Mouse (Mus musculus) hematopoietic stem cell, adult 5-6 weeks (primary cell): Measurements from ENCODE around the gene Cep131. TPM values are rescaled to one million over a fixed set of nuclear protein-coding genes. Genes with fewer than 3 reads are reported as not detected.

ENCODE experiments used
- ATAC-seq, 2 experiments: fragments of 125-278 bp in 1 of 2; replicated peaks in 1 of 2; 2 replicates each; pipeline ENCODE4 v1.8.0; 2016 to 2017; ENCODE audit warnings: inconsistent platforms in 2 of 2, mild to moderate bottlenecking in 2 of 2, moderate number of reproducible peaks in 2 of 2, low read depth in 1 of 2, moderate TSS enrichment in 1 of 2; ENCODE audit not compliant: low FRiP score in 2 of 2, poor library complexity in 2 of 2, severe bottlenecking in 2 of 2, insufficient read depth in 1 of 2, low TSS enrichment in 1 of 2
- total RNA-seq: library from RNA; stranded (forward); fragments of 172-1452, 232-1000 nt; gene quantifications from 2 replicates; pipeline ENCODE4 v1.2.3, GENCODE M21; 2017

The Cep131 gene
- total RNA-seq, 1 experiment from 2014 or later, result 25.5 TPM

DNA sequence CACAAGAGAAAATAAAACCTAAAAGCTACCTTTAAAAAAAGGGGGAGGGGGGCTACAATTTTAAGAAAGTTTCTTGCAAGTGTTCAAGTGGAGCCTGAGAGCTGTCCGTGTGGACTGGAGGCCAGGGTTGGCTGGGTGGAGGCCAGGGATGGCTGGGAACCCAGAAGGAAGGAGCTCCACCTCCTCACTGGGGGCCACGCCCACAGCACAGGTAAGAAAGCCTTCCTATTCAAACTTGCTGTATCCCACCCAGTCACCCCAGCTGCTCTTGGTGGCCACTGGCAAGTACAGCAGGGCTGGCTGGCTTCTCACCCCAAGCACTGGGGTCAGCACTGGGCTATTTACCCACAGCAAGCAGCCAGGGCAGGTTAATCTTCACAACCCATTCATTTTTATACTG is 20.4 kb upstream of the Cep131 start:
- no peak for ATAC-seq

DNA sequence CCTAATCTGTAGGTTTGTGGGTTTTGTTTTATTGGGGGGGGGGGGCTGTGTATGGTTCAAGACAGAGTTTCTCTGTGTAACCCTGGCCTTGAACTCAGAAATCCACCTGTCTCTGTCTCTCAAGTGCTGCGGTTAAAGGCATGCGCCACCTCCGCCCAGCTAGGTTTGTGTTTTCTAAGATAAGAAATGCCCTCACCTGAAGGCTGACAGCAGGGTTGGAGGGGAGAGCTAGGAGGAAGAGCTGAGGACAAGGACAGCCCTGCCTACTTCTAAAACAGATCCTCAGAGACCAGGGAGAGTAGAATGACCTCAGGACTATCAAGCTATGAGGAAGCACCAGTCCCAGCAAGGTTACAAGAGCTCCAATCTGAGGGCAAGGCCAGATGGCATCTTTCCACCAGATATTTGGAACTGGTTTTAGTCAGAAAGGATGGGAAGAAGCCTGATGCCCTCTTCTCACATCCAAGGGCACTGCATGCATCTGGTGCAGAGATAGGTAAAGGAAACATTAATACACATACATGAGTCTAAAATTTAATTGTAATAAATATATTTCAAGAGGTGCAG is 16.9 kb upstream of the Cep131 start:
- no peak for ATAC-seq

DNA sequence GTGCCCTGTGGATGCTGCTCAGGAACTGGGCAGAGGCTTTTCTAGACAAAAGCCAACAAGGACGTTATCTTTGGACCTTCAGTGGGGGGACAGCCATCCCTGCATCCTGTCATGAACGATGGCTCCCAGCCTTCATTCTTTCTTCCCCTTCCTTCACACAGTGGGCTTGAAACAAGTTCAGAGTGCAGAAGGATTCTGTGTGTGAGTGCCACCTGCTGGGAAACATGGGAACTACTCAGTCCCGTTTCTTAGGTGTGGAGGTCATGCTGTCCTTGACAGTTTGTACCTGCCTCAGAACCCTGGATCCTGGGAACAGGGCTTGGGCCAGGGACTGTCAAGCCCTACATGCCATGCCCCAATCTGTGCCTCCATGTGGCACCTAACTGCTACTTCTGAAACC is 14.4 kb upstream of the Cep131 start:
- ATAC-seq, result peak in 1 of 2 experiments; percentile 34; a peak in 2 of 4 replicates

DNA sequence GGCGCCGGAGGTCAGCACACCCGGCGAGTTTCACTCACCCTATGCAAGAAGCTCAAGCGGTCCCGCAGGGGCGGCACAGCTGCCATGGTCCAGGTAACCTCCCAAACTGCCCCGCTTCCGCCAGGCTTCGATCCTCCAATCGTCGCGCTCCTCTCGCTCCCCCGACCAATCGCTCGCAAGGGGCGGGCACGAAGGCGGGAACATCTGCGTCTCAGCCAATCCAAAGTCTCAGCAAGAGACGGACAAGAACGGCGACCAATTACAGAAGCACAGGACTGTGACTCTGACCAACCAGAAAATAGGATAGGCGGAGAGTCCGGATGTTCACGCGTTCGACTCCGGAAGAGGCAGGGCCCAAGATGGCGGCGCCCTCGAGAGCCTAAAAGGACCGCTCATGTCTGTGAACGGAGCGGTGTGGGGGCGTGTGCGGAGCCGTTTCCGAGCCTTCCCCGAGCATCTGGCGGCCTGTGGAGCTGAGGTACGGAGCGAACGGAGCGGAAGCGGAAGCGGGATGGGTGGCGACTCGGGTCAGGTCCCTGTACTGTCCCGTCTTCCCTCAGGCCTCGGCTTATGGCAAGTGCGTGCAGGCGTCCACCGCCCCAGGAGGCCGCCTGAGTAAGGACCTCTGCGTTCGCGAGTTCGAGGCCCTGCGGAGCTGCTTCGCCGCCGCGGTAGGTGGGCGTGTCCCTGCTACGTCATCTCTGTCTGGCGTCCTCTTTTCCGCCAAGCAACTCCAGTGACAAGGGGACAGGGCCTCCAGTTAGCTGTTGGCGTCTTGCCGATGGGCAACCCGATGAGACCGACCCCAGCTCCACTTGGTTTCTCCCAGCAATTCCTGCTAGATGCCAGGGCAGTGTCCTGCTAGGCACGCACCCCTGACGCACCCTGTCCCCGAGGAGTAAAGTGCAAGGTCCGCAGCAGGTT is 12.2 kb upstream of the Cep131 start, which contains the start of the genes Tepsin and Ndufaf8:
Gene Tepsin (minus strand): TSS at position 144 of the 924 bp plus-strand sequence.
Gene Ndufaf8 (plus strand): TSS at position 341 of the 924 bp plus-strand sequence.
- peak; percentile 97 for ATAC-seq

DNA sequence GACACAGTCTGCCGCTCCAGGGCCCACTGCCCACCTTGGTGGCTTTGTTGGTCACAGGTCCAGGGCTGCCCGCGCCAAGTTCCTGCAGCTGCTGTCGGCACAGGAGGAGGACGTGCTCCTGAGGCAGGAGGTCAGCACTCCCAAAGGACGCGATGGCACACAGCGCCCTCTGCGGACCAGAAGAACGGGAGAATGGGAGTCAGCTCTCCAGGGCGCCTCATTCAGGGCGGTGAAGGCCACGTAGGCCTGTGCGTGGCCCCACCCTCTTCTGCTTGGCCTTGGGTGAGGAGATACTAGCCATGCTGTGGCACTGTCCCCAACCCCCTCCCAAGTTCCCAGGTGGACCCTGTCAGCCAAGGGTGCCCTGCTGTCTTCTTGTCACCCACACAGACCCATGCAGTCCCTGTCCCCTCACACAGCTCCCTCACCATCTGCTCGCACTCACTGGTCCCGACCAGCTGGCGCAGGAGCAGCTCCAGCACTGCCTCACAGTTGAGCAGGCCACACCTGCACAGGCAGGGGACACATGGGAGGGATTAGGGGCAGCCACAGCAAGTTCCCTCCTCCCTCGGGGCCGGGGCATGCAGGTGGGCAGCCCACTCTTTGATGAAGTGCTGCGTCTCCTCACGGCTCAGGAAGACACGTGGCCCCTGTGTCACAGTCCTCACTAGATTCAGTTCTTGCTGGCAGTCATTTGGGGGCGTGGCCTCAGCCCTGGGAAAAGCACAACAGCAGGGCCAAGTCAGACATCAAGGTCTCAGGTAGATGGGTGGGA is 6.4 kb upstream of the Cep131 start:
- no peak for ATAC-seq

DNA sequence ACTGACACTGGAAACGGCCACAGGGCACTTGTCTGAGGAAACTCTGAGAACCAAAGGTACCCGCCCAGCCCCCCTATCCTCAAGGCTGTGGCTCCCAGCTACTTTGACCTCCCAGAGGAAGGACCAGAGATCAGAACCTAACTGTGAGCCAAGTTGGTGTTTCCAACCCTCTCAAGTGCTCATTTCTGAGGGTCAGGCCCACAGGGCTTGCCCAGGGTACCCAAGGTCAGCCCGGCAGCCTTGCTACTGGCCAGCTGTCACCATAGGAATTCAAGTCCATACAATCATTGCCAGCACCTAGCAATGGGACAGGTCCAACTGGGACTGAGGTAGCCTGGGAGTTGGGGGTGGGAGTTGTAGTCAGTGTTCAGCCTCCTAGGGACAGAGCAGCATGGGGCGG is 4.0 kb upstream of the Cep131 start:
- no peak for ATAC-seq

DNA sequence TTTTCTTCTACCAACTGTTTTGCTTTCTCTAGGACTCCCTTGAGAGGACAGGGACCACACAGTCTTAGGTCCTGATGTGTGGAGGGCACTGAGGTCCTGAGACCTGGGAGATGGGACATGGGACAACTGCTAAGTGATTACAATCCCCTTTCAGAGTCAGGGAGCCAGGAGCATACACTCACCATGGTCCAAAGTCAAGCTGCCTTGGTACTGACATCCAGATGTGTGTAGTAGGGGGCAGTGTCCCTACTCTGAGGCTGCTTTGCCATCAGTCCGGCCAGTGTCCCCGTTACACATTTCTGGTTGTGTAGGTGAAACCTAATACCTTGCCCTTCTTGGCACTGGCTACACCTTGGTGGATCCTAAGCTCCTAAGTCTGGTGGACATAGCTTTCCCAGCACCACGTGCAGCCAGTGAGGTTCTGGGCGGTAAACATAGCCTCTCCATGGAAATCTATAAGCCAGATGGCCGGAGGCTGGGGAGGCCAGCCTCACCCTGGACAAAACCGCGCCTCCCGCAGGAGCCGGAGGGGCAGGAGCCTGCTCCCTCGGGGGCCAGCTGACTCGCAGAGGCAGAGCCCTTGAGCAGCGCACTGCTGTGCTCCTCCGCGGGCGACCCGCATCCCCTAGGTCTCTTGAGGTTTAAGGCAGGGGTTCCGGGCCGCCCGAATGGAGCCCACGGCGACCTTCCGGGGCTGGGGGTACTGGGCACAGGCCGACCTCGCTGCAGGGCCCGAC is 568 bp downstream of the Cep131 start:
- ATAC-seq, result no peak

DNA sequence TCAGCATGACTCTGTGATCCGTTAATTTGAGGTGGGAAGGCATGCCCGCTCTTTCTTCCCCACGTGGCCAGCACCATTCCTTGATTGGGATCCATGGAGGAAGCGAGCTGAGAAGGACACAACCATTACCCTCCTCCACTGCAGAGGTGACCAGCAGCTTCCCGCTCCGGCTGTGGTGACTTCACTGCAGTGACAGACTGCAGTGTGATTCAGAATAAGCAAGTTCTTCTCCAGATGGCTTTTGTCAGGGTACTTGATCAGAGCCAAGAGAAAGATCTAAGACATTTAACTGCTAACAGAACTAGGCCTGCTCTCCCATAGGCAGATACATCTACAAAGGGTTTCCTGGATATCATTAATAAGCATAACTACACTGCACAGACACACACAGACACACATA is 6.3 kb downstream of the Cep131 start:
- no peak for ATAC-seq

DNA sequence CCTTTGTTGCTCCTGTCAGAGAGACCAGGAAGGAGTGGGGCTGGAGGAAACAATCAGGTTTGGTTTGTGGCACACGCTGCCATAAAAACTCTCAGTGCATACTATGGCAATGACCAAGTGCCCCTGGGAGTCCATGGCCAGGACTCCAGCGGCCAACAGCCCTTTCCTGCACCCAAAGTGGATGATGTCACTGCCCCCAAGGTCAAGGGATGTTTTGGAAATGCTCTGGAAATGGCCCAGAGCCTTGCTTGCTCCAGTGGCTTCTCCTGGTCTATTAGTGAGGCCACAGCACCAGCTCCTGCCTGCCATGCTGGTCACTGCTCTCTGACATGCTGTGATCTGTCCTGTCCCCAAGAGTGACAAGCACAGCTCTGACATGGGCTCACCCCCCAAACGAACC is 10.4 kb downstream of the Cep131 start:
- no peak for ATAC-seq

DNA sequence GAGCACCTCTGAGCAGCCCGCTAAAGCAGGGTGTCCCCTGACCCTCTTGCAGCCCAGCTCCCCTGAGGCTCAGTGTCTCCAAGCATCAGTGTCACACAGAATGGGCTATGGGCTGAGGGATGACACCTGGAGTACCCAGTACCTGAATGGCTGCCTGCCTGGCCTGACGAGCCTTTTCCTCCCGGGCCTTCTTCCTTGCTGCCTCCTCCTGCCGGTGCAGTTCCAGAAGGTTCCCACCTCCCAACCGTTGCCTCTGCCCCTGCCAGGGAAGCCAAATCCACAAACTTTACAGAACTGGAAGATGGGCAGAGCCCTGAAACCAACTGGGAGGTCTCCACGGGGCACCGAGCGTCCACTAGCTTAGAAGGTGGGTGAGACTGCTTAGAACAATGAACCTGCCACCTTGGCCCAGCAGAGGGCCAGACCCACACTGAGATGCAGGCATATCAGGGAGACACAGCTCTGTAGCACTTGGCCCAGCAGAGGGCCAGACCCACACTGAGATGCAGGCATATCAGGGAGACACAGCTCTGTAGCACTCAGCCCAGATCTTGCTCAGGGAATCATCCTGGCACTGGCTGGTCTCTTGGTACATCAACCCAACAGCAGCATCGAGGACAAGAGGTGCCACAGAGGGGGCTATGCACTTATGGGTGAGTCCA is 13.5 kb downstream of the Cep131 start:
- peak in 1 of 2 experiments; percentile 55; a peak in 1 of 4 replicates for ATAC-seq

DNA sequence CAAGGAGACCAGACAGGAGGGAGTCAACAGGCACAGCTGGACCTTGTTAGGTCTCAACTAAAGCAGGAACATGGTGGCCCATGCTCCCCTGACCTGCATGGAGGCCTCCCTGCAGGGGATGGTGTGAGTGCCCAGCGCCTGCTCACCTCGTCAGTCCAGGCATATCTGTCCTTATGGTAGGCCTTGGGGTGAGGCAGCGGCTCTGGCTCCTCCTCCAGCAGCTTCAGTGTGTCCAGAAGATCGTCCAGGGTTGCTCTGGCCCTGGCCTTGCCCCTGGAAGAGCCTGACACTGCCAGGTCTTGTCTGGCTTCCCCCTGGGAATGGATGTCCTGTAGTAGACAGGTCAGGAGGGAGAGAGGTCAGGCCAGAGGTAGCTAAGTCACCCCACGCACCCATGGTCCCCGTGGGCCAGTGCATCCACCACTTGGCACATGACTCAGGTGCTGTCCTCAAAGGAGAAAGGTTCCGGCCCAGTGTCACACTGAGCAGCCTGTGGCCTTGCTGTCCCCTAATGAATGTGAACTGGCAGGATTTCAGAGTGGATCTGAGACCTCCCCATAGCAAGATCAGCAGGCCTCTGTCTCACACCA is 14.8 kb downstream of the Cep131 start:
- ATAC-seq, result no peak

DNA sequence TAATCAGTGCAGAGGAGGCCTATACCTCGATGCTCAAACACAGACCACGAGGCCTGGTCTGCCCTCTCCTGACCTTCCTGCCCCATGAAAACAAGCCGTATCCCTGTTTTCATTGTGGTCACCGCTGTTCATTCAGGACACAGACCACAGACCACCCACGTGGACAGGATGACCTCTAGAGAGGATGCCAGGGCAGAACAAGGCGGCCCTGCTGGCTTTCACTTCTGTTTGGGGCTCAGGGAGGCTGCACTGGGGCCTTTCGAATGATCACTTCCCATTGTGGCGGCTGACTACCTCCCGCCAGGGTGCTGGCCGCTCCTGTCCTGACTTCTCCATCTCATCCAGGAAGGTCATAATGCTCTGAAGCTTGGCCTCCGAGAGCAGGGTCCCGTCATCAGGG is 15.6 kb downstream of the Cep131 start:
- ATAC-seq, result no peak

DNA sequence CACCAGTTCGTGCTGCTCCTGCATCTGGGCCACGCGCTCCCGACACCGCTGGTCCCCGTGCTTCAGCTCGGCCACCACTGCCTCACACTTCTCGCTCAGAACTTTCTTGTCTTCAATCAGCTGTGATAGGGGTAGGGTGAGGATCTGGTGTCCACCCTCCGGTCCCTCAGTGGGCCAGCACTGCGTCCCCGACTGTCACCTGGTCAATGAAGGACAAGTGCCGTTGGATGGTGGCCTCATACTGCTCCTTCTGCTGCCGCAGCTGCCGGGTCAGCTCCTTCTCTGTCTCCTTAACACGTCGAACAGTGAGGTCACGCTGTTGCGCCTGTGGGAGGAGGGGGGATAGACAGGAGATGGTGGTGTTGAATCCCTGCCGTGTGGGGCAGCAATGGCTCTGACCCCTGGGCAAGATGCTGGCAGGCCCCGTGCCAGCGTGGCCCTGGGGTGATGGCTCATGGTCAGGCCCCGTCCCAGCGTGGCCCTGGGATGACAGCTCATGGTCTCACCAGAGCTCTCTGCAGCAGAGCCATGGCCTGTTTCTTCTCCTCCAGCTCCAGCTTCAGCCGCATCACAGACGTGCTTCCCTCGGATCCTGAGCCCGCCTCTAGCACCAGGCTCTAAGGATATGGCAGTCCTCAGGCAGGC is 16.2 kb downstream of the Cep131 start:
- no peak for ATAC-seq

DNA sequence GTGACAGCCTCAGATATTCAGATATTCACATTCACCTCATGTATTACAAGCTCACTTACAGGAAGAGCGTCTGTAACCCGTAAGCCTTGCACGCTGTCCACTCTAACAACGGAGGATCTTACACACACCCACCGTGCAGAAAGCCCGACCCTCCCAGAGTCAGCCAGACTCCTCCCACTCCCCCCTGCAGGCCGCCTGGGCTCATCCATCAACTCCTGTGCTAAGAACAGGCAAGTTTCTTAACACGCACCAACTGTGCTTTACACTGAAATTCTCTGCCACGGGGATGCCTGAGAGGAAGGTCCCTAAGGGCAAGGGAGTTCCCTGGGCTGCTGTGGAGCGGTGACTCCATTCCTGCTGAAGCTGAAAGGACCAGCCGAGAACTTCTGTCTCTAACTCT is 17.4 kb downstream of the Cep131 start:
- no peak for ATAC-seq

DNA sequence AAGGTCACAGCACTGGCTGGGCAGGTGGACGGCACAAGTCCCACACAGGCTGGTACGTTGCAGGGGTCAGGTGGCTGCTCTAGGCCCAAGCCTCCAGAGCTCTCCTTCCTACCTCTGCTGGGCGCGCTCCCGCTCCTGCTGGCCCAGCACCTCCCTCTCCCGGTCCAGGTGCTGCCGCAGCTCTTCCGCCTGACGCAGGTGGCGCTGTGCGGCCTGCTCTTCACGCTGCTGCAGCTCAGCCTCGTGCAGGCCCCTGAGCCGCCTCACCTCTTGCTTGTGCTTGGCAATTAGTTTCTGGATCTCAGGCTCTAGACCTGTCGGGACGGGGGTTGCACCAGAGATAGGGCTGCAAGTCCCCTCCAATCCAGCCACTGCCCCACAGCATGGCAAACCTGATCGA is 18.8 kb downstream of the Cep131 start:
- no peak for ATAC-seq

DNA sequence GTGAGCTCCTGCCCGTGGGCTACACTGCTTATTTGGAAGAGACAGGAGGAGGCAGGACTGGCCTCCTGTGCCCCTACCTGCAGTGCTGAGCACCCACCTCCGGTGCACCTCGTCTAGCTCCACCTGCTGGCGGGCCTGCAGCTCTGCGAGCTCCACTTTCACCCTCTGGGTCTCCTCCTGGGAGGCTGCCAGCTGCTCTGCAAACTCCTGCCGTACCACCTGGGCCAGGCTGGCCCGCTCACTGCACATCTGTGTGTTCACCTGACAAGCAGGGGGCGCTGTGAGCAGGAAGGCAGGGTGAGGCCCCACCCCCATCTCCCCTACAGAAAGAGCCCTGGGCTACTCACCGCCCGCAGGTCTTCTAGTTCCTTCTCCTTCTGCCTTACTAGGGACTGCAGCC is 21.3 kb downstream of the Cep131 start:
- peak; percentile 37 to 53; a peak in 3 of 4 replicates for ATAC-seq
